Mouse (Mus musculus) cerebellum, adult 2 months (tissue): ENCODE measurements around the gene Fbxw8. TPM values are rescaled to one million over a fixed set of nuclear protein-coding genes. Genes with fewer than 3 reads are reported as not detected.

Source experiments
- DNase-seq, 2 experiments: peaks; one replicate each; pipeline ENCODE4 v3.0.0; 2021
- H3K27ac ChIP-seq: fragments of 200-500 bp; 2 replicates; pipeline ENCODE4 v1.5.1; 2012; ENCODE audit warnings: low read length, control low read depth, inconsistent platforms; ENCODE audit not compliant: insufficient read depth
- H3K27me3 ChIP-seq: fragments of 200-500 bp; 2 replicates; pipeline ENCODE4 v1.6.1; 2012; ENCODE audit warnings: inconsistent platforms, mild to moderate bottlenecking, low read length, moderate library complexity; ENCODE audit not compliant: control insufficient read depth, insufficient read depth
- H3K4me1 ChIP-seq: fragments of 200-500 bp; 2 replicates; pipeline ENCODE4 v1.6.1; 2011; ENCODE audit warnings: low read length; ENCODE audit not compliant: control insufficient read depth, insufficient read depth
- H3K4me3 ChIP-seq: fragments of 200-500 bp; replicated peaks from 2 replicates; pipeline ENCODE3; 2011; ENCODE audit warnings: mild to moderate bottlenecking, low read depth, low read length, control low read depth; ENCODE audit not compliant: insufficient read depth
- CTCF ChIP-seq: fragments of 200-500 bp; IDR thresholded peaks from 2 replicates; pipeline ENCODE4 v1.5.1; 2011; ENCODE audit warnings: low read depth, mild to moderate bottlenecking, control low read depth, low read length, moderate library complexity, borderline replicate concordance; ENCODE audit not compliant: insufficient read depth
- POLR2A ChIP-seq: fragments of 200-500 bp; IDR thresholded peaks from 2 replicates; pipeline ENCODE4 v1.6.1; 2011; ENCODE audit warnings: low read length, control low read depth, borderline replicate concordance; ENCODE audit not compliant: insufficient read depth
- WGBS: fragments of 180-500 bp; shearing (Covaris S2); methylation state at CpG from one replicate; pipeline ENCODE4 v1.1.7; 2018; 5-methylcytosine and 5-hydroxymethylcytosine counted together
- polyA plus RNA-seq: library from polyadenylated mRNA; depleted of rRNA; stranded (reverse); fragments of >200 nt; gene quantifications from 2 replicates; pipeline ENCODE4 v1.2.3, GENCODE M21; 2012

Fbxw8 gene
- polyA plus RNA-seq, 1 experiment: 42.8 TPM

DNA sequence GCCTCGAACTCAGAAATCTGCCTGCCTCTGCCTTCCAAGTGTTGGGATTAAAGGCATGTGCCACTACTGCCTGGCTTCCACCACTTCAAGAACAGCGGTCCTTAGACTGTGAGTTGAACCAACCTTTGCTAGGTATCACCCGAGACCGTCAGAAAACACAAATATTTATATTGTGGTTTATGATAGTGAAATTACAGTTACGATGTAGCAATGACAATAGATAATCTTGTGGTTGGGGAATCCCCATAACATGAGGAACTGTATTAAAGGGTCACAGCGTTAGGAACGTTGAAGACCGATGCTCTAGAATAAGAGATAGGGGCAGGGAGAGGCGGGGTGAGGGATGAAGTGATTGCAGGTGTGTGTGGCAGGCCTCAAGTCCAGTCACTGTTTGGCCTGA, 109.9 kb downstream of the Fbxw8 start:
- peaks cover 40% of the 10 kb centered on the region for H3K4me1 ChIP-seq
- H3K4me3 ChIP-seq: no peak overlapping the region
- no peaks in the 10 kb centered on the region for H3K27me3 ChIP-seq
- H3K27ac ChIP-seq: peak overlapping the region; percentile 61; the same call in 1 of the 2 replicates
- no peak for DNase-seq
- no peak for TF ChIP-seq CTCF
- no peak for TF ChIP-seq POLR2A
- 86% methylated on average over 9 of the region's 9 CpGs for WGBS

DNA sequence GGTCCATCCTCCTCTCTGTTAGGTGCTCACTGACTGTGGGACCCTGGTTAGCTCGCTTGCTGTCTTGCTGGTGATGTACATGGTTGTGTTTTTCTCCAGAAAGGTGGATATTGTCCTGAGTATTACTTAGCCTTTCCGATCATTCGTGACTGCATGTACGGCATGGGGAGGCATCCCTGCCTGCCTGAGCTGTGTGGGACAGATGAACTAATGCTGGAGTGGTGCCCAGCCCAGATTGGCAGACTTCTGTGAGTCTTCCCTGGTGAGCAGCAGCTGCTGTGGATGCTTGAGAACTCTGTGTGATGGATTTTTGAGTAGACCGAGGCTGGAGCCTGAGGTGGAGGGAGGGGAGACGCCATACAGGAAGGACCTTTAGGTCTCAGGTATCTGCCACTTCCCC, 110.4 kb downstream of the Fbxw8 start:
- H3K27me3 ChIP-seq: no peaks in the 10 kb centered on the region
- TF ChIP-seq POLR2A (no peak), CTCF (0 out of 2 replicates have a peak, but pooled peaks have one; percentile 3)
- peaks cover 40% of the 10 kb centered on the region for H3K4me1 ChIP-seq
- peak overlapping the region; percentile 63 for H3K27ac ChIP-seq
- no peak overlapping the region for H3K4me3 ChIP-seq
- WGBS: 9% methylated on average over 6 of the region's 6 CpGs
- peak; percentile 86 to 90 for DNase-seq

DNA sequence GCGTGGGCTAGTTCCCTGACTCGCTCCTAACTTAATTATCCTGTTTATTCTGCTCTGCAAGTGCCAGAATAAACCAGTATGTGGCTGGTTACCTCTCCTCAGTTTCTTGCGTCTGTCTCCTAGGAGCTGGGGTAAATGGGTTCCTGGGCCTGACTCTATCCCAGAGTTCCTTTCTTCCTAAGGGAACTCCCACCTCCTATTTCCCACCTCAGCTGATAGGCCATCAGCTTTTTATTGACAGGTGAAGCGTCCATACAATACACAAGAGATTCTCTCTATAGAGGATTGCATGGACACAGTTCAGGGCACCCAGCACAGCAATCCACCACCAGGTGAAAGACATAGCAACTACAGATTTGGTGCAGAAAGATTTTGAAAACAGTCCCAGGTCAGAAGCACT, 111.5 kb downstream of the Fbxw8 start:
- Histone ChIP-seq H3K4me1 (peaks cover 45% of the 10 kb centered on the region), H3K4me3 (no peak overlapping the region), H3K27me3 (no peaks in the 10 kb centered on the region), H3K27ac (peak overlapping the region; percentile 63)
- no peak for DNase-seq
- TF ChIP-seq CTCF: no peak
- TF ChIP-seq POLR2A: no peak
- 83% methylated on average over 4 of the region's 4 CpGs for WGBS

GRCm38 (mm10) chr5:118042599-118042998, 112.7 kb downstream of the Fbxw8 start:
- no peak overlapping the region for H3K4me3 ChIP-seq
- no peak for TF ChIP-seq POLR2A
- TF ChIP-seq CTCF: no peak
- no peaks in the 10 kb centered on the region for H3K27me3 ChIP-seq
- 10% methylated on average over 6 of the region's 6 CpGs for WGBS
- peak overlapping the region; percentile 95 for H3K27ac ChIP-seq
- H3K4me1 ChIP-seq: peaks cover 41% of the 10 kb centered on the region
- DNase-seq: peak; percentile 91 to 96

GRCm38 (mm10) chr5:118039241-118039668, 116.0 kb downstream of the Fbxw8 start:
- 14% methylated on average over 12 of the region's 12 CpGs for WGBS
- Histone ChIP-seq H3K4me3 (no peak overlapping the region), H3K4me1 (peaks cover 39% of the 10 kb centered on the region), H3K27me3 (no peaks in the 10 kb centered on the region), H3K27ac (peak overlapping the region; percentile 90)
- no peak for TF ChIP-seq CTCF
- no peak for TF ChIP-seq POLR2A
- peak; percentile 54 to 57 for DNase-seq

DNA sequence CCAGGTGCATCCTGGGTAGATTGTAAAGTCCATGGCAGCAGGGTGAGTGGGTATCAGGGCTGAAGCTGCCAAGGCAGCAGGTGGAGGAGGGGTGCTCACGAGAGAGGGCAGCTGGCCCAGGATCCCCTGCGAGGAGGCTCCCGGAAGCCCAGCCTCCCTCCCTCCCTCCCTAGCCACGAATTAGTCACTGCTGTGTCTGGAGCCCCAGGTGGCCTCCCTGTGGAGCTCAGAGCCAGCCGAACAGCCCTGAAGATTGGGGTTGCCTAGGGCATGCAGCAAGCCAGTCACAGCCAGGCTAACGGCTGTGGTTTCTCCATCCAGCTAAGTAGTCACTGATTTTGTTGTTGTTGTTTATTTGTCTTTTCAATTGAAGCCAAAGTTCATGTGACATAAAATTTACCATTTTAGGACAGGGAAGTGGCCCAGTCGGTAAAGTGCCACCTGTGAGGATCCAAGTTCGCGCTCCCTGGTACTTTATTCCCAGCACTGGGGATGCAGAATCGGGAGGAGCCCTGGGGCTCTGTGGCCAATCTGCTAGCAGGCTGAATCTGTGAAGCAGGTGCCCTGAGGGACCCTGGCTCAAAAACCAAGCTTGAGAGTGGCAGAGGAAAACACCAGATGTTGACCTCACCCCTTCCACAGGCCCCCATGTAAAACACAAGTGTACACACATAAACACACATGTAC, 117.3 kb downstream of the Fbxw8 start:
- Histone ChIP-seq H3K4me1 (peaks cover 48% of the 10 kb centered on the region), H3K27ac (peak overlapping the region; percentile 67), H3K4me3 (no peak overlapping the region), H3K27me3 (no peaks in the 10 kb centered on the region)
- DNase-seq: peak; percentile 84 to 89
- no peak for TF ChIP-seq POLR2A
- no peak for TF ChIP-seq CTCF
- WGBS: 3% methylated on average over 10 of the region's 10 CpGs

GRCm38 (mm10) chr5:118036888-118037797, 118.1 kb downstream of the Fbxw8 start:
- 22% methylated on average over 25 of the region's 25 CpGs for WGBS
- H3K4me3 ChIP-seq: no peak overlapping the region
- TF ChIP-seq CTCF: no peak
- TF ChIP-seq POLR2A: no peak
- peaks cover 50% of the 10 kb centered on the region for H3K4me1 ChIP-seq
- H3K27ac ChIP-seq: peak overlapping the region; percentile 35
- no peaks in the 10 kb centered on the region for H3K27me3 ChIP-seq
- peak; percentile 56 to 57 for DNase-seq

- H3K27me3 ChIP-seq: no peaks in the 10 kb centered on the region
- WGBS: 16% methylated on average over 3 of the region's 3 CpGs
- no peak for TF ChIP-seq CTCF
- no peak for TF ChIP-seq POLR2A
Measured at GRCm38 (mm10) chr5:118035786-118036185, 119.5 kb downstream of the Fbxw8 start.

More at GRCm38 (mm10) chr5:118035786-118036185, 119.5 kb downstream of the Fbxw8 start:
- Histone ChIP-seq H3K27ac (peak overlapping the region; percentile 35; the same call in 1 of the 2 replicates), H3K4me1 (peaks cover 59% of the 10 kb centered on the region), H3K4me3 (no peak overlapping the region)
- DNase-seq: no peak
